Mouse (Mus musculus) midbrain, embryonic 12.5 days (tissue): ENCODE measurements at regions not wholly inside any gene's neighbourhood (a gene's known extent, or its start where the extent isn't known, plus 50 kb on each side); places are given as distances from the start of the nearest gene placed in this dataset.

Experiments used
- ATAC-seq: fragments of 200-750 bp; cut with Nextera tagmentation; 2 replicates; pipeline ENCODE4 v1.8.0; 2017; ENCODE audit warnings: low read depth, moderate TSS enrichment, moderate library complexity; ENCODE audit not compliant: low FRiP score
- H3K27ac ChIP-seq: fragments of 300-500 bp; sonication (generic); replicated peaks from 2 replicates; pipeline ENCODE4 v1.5.1; 2016; ENCODE audit warnings: mild to moderate bottlenecking
- H3K27me3 ChIP-seq: fragments of 300-500 bp; sonication (generic); 2 replicates; pipeline ENCODE4 v1.6.1; 2016; ENCODE audit warnings: mild to moderate bottlenecking
- H3K36me3 ChIP-seq: fragments of 300-500 bp; sonication (generic); 2 replicates; pipeline ENCODE4 v1.6.1; 2016
- H3K4me1 ChIP-seq: fragments of 300-500 bp; sonication (generic); 2 replicates; pipeline ENCODE4 v1.6.1; 2016
- H3K4me2 ChIP-seq: fragments of 300-500 bp; sonication (generic); replicated peaks from 2 replicates; pipeline ENCODE4 v1.6.1; 2016; ENCODE audit warnings: mild to moderate bottlenecking, moderate library complexity
- H3K4me3 ChIP-seq: fragments of 300-500 bp; sonication (generic); 2 replicates; pipeline ENCODE4 v1.5.1; 2016; ENCODE audit warnings: mild to moderate bottlenecking
- H3K9ac ChIP-seq: fragments of 300-500 bp; sonication (generic); replicated peaks from 2 replicates; pipeline ENCODE4 v1.6.1; 2016; ENCODE audit warnings: mild to moderate bottlenecking, moderate library complexity
- H3K9me3 ChIP-seq: fragments of 300-500 bp; sonication (generic); 2 replicates; pipeline ENCODE4 v1.6.1; 2016; ENCODE audit warnings: mild to moderate bottlenecking
- WGBS: fragments of 180-500 bp; shearing (Covaris S2); methylation state at CpG from one replicate; pipeline ENCODE4 v1.1.7; 2016; 5-methylcytosine and 5-hydroxymethylcytosine counted together

DNA sequence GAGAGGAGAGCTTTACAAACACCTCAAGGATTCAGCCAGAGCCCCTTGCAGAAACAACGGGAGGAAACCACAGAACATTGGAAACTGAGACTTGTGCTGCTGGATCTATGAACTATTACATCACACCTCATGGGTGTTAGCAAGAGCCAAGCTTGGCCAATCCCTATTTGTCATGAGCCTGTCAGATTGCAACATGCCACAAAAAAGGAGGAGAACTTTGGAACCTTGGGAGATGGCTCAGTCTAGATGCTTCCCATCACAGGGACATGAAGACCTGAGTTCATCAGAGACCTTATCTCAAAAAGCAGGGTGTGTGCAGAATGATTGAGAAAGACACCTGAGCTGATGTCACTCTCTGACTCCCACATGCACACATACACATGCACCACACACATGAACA is 68.3 kb upstream of the Onecut1 start:
- Histone ChIP-seq H3K27ac (no peak overlapping the region), H3K4me3 (no peak overlapping the region), H3K4me1 (no peaks in the 10 kb centered on the region; the same call in 1 of the 2 replicates), H3K9me3 (no peaks in the 10 kb centered on the region), H3K36me3 (no peaks in the 10 kb centered on the region), H3K27me3 (no peaks in the 10 kb centered on the region), H3K4me2 (no peak overlapping the region), H3K9ac (no peak overlapping the region)
- 80% methylated on average over 1 of the region's 1 CpGs for WGBS
- ATAC-seq, result no peak

DNA sequence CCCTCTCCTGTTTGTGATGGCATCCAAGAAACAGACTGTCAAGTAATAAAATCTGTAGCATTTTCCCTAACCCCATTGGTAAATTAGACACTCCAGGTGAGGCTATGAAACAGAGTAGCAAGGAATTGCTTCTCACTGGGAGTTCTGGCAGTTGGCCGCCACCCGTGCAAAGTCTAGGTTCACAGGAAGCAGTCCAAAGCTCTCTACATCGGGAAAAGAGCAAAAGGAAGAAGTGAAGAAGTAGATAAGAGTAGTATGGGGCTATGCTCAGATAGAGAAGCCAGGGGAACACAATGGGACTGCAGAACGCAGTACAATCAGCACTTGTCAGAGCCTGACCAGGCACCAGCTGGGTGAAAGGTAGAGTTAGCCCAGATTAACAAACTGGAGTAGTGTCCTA is 65.7 kb upstream of the Onecut1 start:
- Histone ChIP-seq H3K9me3 (no peaks in the 10 kb centered on the region), H3K4me1 (no peaks in the 10 kb centered on the region; the same call in 1 of the 2 replicates)
- 88% methylated on average over 4 of the region's 4 CpGs for WGBS

DNA sequence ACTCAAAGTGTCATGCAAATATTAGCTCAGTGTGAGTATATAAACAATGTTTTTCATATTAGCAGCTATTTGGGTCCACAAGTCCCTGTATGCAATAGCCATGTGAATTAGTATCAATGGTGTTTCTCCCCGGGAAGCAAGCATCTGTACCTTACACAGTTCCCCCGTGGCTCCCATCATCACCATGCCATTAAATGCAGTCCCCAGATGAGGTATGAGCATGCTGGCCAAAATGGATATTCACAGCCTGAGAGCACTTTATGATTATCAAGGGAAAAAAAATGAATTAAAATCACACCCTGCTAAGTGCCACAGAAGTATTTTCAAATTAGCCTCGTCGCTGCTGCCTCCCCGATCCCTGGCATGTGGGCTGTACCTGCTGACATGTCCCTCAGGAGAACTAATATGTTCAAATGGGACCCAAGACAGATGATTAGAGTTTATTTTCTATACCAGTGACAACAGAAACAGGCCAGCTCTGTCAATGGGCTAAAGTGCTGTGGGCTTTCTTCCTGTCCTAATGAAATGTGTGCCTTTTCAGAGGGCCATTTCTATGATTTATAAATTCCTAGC is 64.4 kb upstream of the Onecut1 start:
- WGBS, result 71% methylated on average over 5 of the region's 5 CpGs
- H3K4me3 ChIP-seq, result no peak overlapping the region
- ATAC-seq, result no peak
- H3K27me3 ChIP-seq, result no peaks in the 10 kb centered on the region
- H3K4me2 ChIP-seq, result no peak overlapping the region
- H3K4me1 ChIP-seq, result no peaks in the 10 kb centered on the region; the same call in 1 of the 2 replicates
- H3K36me3 ChIP-seq, result no peaks in the 10 kb centered on the region
- no peak overlapping the region for H3K9ac ChIP-seq
- no peaks in the 10 kb centered on the region for H3K9me3 ChIP-seq
- H3K27ac ChIP-seq, result no peak overlapping the region

More for the DNA sequence above, 65.7 kb upstream of the Onecut1 start:
- H3K27ac ChIP-seq, result no peak overlapping the region
- H3K27me3 ChIP-seq, result no peaks in the 10 kb centered on the region
- H3K4me2 ChIP-seq, result no peak overlapping the region
- no peak for ATAC-seq
- no peaks in the 10 kb centered on the region for H3K36me3 ChIP-seq
- no peak overlapping the region for H3K4me3 ChIP-seq
- H3K9ac ChIP-seq, result no peak overlapping the region

DNA sequence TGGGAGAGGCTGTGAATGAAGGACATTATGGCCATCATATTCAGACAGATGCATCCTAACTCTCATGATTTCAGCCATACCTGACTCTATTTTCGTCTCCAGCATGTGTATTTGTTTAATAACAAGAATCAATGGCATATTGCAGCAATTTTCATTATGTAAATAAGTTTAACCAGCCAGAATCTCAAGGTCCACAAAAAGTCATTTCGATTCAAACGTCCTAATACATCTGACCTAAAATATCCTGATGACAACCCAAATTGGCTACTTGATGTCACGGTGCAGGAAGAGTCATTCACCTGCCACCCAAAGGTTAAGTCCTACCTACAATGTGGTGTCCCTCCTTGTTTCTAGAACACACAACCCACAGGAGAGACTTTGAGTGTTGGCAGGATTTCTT is 60.6 kb upstream of the Onecut1 start:
- no peak for ATAC-seq
- no peak overlapping the region for H3K9ac ChIP-seq
- H3K4me3 ChIP-seq, result no peak overlapping the region
- H3K9me3 ChIP-seq, result no peaks in the 10 kb centered on the region
- WGBS, result 85% methylated on average over 4 of the region's 4 CpGs
- H3K4me2 ChIP-seq, result no peak overlapping the region
- no peaks in the 10 kb centered on the region for H3K4me1 ChIP-seq
- H3K27me3 ChIP-seq, result no peaks in the 10 kb centered on the region
- no peaks in the 10 kb centered on the region for H3K36me3 ChIP-seq
- no peak overlapping the region for H3K27ac ChIP-seq

DNA sequence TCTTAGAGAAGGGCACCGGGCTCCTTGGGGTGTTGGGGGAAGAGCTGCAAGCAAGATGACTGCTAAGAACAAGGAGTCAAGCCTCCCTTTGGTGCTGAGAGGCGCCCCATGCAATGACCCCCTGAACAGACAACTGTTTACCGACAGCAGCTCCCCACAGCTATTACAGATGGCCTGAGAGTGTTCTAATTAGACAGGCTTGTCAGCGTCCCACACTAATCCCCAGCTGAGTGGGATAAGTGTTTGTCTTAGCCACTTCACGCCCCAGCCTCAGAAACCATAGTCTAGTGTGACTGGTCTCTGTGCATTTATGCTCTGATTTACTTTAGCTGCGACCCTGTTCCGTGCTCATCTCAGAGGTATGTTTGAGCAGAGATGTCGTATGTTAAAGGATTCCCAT is 50.3 kb upstream of the Onecut1 start:
- H3K4me1 ChIP-seq, result peaks cover 14% of the 10 kb centered on the region
- no peak overlapping the region for H3K4me3 ChIP-seq
- H3K9me3 ChIP-seq, result no peaks in the 10 kb centered on the region
- 0 out of 2 replicates have a peak, but pooled peaks cover 5% of the 10 kb centered on the region for H3K27me3 ChIP-seq
- H3K9ac ChIP-seq, result no peak overlapping the region
- peak overlapping the region; percentile 27 for H3K27ac ChIP-seq
- H3K36me3 ChIP-seq, result no peaks in the 10 kb centered on the region
- peak; percentile 80 for ATAC-seq
- 8% methylated on average over 8 of the region's 8 CpGs for WGBS
- peak overlapping the region; percentile 10; the same call in 1 of the 2 replicates for H3K4me2 ChIP-seq
